Comparison of ENCODE assay signal across 10 mouse cellular contexts in the genomic region with DNA sequence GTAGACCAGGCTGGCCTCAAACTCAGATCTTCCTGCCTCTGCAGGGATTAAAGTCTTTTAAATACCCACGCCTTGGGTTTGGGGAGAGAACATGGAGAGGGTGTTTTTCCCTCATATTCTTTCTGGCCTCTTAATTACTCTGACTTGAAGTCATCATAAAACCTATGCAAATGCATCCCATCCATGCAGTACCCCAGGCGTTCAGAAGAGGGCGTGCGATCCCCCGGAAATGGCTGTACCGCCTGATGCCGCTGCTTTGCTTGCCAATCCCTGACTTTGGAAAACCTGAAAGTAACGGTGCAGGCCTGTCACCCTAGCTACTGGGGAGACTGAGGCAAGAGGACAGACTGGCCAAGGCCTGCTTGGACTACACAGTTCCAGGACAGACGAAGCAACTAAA. TPM values are rescaled to one million over a fixed set of nuclear protein-coding genes. Genes with fewer than 3 reads are reported as not detected.
A peak's percentile ranks its signal among the peaks of the same experiment; 100 is the strongest.
DNase-seq lines count a peak whose midpoint lies in the region; ATAC-seq and TF ChIP-seq lines count a peak whose summit lies in the region.
"Had no signal": no experiment of that assay in that cellular context is flagged by ENCODE, and none has a peak within 500 bp of the region (broad histone marks: within the 10 kb centered on the region; RNA-seq: fewer than 3 reads in every experiment).

No protein-coding gene starts in this region.

- H3K27ac ChIP-seq in intestine, postnatal 0 days (ENCODE audit: low read depth, low read length) = no peak overlapping the region
- no peak overlapping the region for H3K27ac ChIP-seq in intestine, embryonic 16.5 days (ENCODE audit: low read length)
- no peak overlapping the region for H3K27ac ChIP-seq in thymus, adult 2 months (ENCODE audit: control insufficient read depth, insufficient read depth, low read length)

- H3K9me3 ChIP-seq in intestine, postnatal 0 days (ENCODE audit: control insufficient read depth) = no peaks in the 10 kb centered on the region
- no peaks in the 10 kb centered on the region for H3K9me3 ChIP-seq in intestine, embryonic 16.5 days (ENCODE audit: control insufficient read depth, low read length)
- H3K9me3 ChIP-seq: embryonic facial prominence, embryonic 12.5 days had no signal

- H3K4me3 ChIP-seq in intestine, postnatal 0 days (ENCODE audit: low read depth, low read length) = no peak overlapping the region
- H3K4me3 ChIP-seq in intestine, embryonic 16.5 days (ENCODE audit: low read length) = no peak overlapping the region
- H3K4me3 ChIP-seq in thymus, adult 2 months (ENCODE audit: control insufficient read depth, insufficient read depth, low read length) = no peak overlapping the region
- H3K4me3 ChIP-seq: myocyte had no signal

- H3K4me1 ChIP-seq in intestine, postnatal 0 days (replicated peaks; ENCODE audit: control insufficient read depth, insufficient read depth, low read length) = 0 out of 2 replicates have a peak, but pooled peaks cover 2% of the 10 kb centered on the region
- peaks cover 15% of the 10 kb centered on the region for H3K4me1 ChIP-seq in intestine, embryonic 16.5 days (ENCODE audit: control insufficient read depth, insufficient read depth, low read length)
- H3K4me1 ChIP-seq in thymus, adult 2 months (replicated peaks; ENCODE audit: control insufficient read depth, insufficient read depth, low read length) = peaks cover 6% of the 10 kb centered on the region

- no peak overlapping the region for H3K9ac ChIP-seq in intestine, postnatal 0 days (ENCODE audit: low read depth, low read length)
- no peak overlapping the region for H3K9ac ChIP-seq in intestine, embryonic 16.5 days (ENCODE audit: low read depth, low read length)

- TF ChIP-seq POLR2A in thymus, adult 2 months (IDR thresholded peaks at IDR 0.05; ENCODE audit: control insufficient read depth, extremely low read depth, insufficient read depth, low read length, poor library complexity) = no peak

- 67% methylated on average over 9 of the region's 9 CpGs for WGBS in intestine, postnatal 0 days
- WGBS in intestine, embryonic 16.5 days = 65% methylated on average over 9 of the region's 9 CpGs
- 70% methylated on average over 9 of the region's 9 CpGs for WGBS in thymus, adult 2 months

- no peak overlapping the region for H3K4me2 ChIP-seq in intestine, postnatal 0 days (replicated peaks; ENCODE audit: low read depth)
- no peak overlapping the region for H3K4me2 ChIP-seq in intestine, embryonic 16.5 days (ENCODE audit: low read depth, low read length)

- peak; percentile 67 for TF ChIP-seq CTCF in intestine, postnatal 0 days (IDR thresholded peaks at IDR 0.05; ENCODE audit: low read depth)
- TF ChIP-seq CTCF in thymus, adult 2 months (IDR thresholded peaks at IDR 0.05; ENCODE audit: borderline replicate concordance, control insufficient read depth, extremely low read depth, insufficient read depth, low read length, poor library complexity) = peak; percentile 47; the same call in 1 of the 2 replicates

- H3K36me3 ChIP-seq in intestine, postnatal 0 days (ENCODE audit: control insufficient read depth, insufficient read depth) = no peaks in the 10 kb centered on the region
- H3K36me3 ChIP-seq in intestine, embryonic 16.5 days (ENCODE audit: control insufficient read depth, insufficient read depth, low read length) = no peaks in the 10 kb centered on the region
- no peaks in the 10 kb centered on the region for H3K36me3 ChIP-seq in thymus, adult 2 months (ENCODE audit: control insufficient read depth, insufficient read depth, low read length)
- H3K36me3 ChIP-seq: embryonic facial prominence, embryonic 12.5 days had no signal

- ATAC-seq in intestine, postnatal 0 days = no peak
- no peak for ATAC-seq in intestine, embryonic 16.5 days

- peak; percentile 54 for DNase-seq in thymus, adult 2 months
- no peak for DNase-seq in thymus, postnatal 0 days (ENCODE audit: low spot score)
- DNase-seq in c-Kit-positive CD71-positive TER-119-positive erythroid progenitor cells, embryonic 14.5 days (ENCODE audit: low spot score) = peak; percentile 12
- DNase-seq in lung, postnatal 4 days = peak; percentile 53 to 67
- no peak for DNase-seq in Muller cell, postnatal 12 days (ENCODE audit: inconsistent ontology term)
- no peak for DNase-seq in urinary bladder, postnatal 4 days (ENCODE audit: low spot score in 2 of 2)

- no peaks in the 10 kb centered on the region for H3K27me3 ChIP-seq in intestine, postnatal 0 days (replicated peaks; ENCODE audit: control insufficient read depth, insufficient read depth, low read length)
- H3K27me3 ChIP-seq in intestine, embryonic 16.5 days (replicated peaks; ENCODE audit: control insufficient read depth, insufficient read depth, low read length) = no peaks in the 10 kb centered on the region
- H3K27me3 ChIP-seq in thymus, adult 2 months (ENCODE audit: control insufficient read depth, insufficient read depth, low read length) = no peaks in the 10 kb centered on the region

RNA-seq across cellular contexts. Expression of a gene that starts 0.9 kb away (rescaled TPM):
- 1.6 and 1.7 TPM in 2 replicates for polyA plus RNA-seq in intestine, postnatal 0 days (2015; fragmentation: Nextera tagmentation; extraction: Ambion mirVana)
- polyA plus RNA-seq in intestine, embryonic 16.5 days (2015; fragmentation: Nextera tagmentation; extraction: Ambion mirVana) = 1.6 TPM in 2 replicates
- polyA plus RNA-seq in thymus, adult 2 months (2012; rRNA removed) = 3.3 and 5.0 TPM in 2 replicates
- 1.3 and 2.0 TPM in 2 replicates for polyA plus RNA-seq in thymus, postnatal 0 days (2015; fragmentation: Nextera tagmentation; extraction: Ambion mirVana)
- polyA plus RNA-seq: myocyte had no signal

Comparison
In these comparisons a context has a peak if more than half of its experiments do, and no peak if none do; other contexts are left out.
1. DNase-seq: peak in thymus, adult 2 months (single experiment), c-Kit-positive CD71-positive TER-119-positive erythroid progenitor cells, embryonic 14.5 days (single experiment) and lung, postnatal 4 days (2 of 2); none in thymus, postnatal 0 days (single experiment), Muller cell, postnatal 12 days (single experiment) and urinary bladder, postnatal 4 days (0 of 2).